Mouse (Mus musculus) gastrocnemius, postnatal 14 days (tissue): ENCODE data around the gene Lsamp. TPM values are rescaled to one million over a fixed set of nuclear protein-coding genes. Genes with fewer than 3 reads are reported as not detected.
"Not testable (repeated sequence)": the region's sequence is repeated elsewhere in the genome, so short reads cannot be mapped to it uniquely, and the experiment has no call there.

ENCODE experiments used
- DNase-seq: peaks from one replicate; pipeline ENCODE4 v3.0.0; 2021; ENCODE audit warnings: mixed read lengths
- intact Hi-C: fragments of 180-260 bp; cut with DNase I; formaldehyde crosslinking; loops from one replicate; pipeline ENCODE4 v1.15.1; 2025; ENCODE audit warnings: low total_unique reads
- total RNA-seq, 2 experiments: library from RNA; stranded (reverse); gene quantifications; 2 replicates each; pipeline ENCODE4 v1.2.3; 2021

The Lsamp gene
- total RNA-seq, 2 experiments from 2014 or later: 0.58 to 1.6 TPM

DNA sequence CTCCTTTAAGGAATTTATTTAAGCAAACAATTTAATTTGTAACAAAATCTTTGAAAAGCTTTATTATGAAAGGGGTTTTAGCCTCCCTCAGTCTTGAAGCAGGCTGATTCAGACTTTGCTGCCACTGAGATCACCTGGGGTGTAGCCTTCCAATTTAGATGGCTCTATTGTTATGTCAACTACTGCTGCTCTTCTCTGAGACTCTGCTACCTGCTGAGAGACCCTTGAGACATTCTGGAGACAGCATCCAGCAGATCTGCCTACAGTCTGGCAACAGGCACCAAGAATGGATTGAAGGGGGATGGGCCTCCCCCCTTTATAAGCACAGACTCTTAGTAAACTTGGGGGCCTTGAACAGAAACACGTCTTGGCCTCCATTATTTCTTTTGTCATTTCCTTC lies 632.5 kb downstream of the Lsamp start:
- DNase-seq, intact Hi-C loops: not testable (repeated sequence)

DNA sequence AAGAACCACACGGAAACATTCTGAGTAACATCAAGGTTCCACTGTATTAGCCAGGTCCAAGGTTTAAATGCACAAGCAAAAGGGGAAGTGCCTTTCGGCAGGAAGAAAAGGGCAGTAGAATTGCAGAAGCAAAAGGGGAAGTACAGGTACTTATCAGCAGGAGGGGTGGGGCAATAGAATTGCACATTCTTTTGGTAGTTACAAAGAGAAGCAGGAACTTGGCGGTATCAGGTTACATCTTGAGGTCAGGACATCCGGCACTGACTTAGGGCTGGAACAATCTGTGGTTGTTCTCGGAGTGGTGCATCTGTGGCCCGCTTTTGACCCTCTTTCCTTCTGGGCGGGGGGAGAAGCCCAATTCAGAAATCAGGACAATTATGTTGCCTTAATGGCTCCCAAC lies 636.9 kb downstream of the Lsamp start:
- intact Hi-C loops, DNase-seq: not testable (repeated sequence)

DNA sequence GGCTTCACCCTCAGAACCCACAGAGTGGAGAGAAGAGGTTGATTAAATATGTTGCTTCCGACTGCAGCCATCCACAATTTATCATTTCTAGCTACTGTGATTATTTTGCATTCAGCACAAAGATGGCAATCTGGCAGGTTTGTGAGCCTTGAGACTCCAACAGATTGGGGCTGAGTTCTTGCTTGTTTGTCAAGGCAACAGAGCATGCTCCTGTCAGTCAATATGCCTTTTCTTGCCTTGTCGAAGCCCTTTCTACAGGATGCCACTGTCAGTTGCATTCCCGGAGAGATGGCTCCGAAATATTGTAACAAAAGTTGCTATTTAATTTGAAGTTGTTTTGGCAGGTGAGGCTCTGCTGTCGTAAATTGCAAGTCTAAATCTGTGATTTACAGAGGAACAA lies 643.0 kb downstream of the Lsamp start:
- DNase-seq: no peak
- intact Hi-C loops: no loop called here

DNA sequence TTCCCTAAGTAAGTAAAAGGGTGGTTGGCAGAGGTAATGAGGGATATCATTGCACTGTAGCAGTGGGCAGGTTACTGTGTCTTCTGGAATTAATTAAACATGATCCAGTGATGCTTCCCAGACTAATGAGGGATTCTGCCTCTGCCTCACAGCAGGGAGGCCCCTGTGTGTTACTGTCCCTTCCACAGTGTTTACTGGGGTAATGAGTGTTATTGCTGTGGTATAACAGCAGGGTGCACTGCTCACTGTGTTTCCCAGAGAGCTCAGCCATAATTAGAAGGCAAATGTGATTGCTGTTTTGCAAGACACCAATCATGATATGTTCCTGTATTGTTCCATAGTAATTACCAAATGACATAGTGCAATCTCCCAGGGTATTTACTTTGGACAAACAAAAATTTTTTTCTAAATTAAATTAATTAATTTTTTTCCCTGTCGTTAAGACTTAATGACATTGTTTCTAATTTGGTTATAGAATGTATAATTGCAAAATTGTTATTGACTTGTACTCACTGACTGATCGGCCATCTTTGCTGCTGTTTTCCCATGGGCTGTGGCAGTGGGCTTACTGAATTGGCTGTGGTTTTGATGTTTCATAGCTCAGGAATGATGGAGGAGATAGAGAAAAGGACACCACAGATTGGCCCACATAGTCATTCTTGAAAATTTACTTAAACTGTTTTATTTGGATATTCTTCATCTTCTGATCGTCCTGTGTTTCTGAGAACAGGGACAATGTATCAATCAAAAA lies 655.6 kb downstream of the Lsamp start:
- intact Hi-C loops: no loop called here
- DNase-seq: no peak

DNA sequence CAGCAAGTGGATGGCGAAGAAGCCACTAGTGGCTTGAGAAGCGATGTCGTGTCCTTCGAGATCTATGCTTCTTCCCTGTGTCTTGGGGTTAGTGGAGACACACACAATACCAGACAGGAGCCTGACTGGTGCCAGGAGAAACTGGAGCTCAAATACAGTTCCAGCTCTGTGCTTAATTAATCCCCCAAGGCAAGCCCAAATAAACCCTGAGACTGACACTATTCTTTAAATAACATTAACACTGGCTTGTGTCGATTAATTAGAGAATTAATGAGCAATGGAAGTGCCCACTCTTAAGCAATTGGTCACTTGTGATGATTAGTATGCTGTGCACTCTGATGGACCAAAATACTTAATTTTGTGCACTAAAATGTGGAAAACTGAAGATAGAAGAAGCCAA lies 668.6 kb downstream of the Lsamp start:
- no peak for DNase-seq
- intact Hi-C loops: no loop called here

DNA sequence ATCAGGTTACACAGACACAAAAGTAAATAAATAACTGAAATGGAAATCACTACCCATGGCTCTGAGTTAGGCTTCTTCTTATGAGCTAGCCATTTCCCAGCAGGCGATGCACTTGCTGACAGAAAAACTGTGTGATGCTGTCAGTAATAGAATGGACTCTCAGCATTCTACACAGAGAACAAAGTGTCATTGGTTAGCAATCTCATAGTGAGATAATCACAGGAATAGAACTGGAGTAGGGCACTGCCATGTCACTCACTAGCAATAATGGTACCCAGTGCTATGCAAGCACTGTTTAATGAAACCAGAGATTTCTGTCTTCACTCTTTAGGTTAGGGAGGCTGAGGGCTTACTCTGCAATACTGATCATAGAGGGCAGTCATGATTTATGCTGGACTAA lies 669.3 kb downstream of the Lsamp start:
- intact Hi-C loops: no loop called here
- no peak for DNase-seq

DNA sequence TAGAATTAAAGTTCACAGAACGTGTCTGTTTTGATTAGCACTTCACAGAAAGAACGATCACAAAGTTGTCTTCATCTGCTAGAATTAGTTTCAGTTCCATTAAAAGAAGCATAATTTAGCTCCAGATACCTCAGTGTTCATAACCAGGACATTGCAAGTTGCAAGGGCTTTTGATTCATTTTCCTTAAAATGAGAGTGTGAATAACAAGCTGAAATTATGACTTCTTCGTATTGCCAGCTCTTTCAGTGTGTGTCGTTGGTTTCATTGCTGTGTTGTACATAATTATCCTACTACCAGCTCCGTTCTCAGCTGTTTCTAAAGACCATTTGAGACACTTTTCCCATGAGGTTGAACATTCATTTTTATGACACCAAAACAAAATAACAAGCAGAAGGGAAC lies 672.2 kb downstream of the Lsamp start:
- DNase-seq: no peak
- intact Hi-C loops: no loop called here

DNA sequence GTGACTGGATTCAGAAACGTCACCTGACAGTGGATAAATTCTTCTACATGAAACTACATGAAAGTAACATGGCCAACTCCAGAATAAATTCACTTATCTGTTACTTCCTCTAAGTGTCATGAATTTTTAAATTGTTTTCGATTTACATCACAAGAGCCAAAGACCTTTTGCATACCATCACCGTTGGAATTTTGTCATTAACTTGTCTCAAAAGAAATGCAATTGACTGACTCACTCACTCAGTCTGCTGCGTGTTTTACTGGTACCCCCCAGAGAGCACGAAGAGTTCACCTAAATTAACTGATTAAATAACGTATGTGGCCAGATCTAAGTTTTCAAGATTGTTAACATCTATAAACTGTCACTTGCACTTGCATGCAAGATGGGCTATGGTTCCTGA lies 672.7 kb downstream of the Lsamp start:
- DNase-seq: no peak
- intact Hi-C loops: no loop called here

DNA sequence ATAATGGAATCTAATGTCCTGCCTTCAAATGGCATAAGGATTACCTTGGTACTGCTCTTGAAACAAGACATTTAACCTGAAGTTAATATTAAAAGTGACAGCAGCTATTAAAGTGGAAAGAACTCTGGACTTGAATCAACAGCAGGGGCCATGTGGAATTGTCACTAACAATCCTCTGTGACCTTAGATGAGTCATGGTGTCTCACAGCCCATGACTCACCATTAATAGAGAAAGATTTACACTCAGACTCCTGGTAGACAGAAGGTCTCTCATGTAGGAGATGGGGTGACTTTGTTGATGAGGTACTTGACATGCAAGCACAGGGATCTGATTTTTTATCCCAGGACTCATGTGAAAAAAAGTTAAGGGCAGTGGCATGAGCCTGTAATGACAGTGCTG lies 701.4 kb downstream of the Lsamp start:
- DNase-seq: no peak
- intact Hi-C loops: no loop called here

DNA sequence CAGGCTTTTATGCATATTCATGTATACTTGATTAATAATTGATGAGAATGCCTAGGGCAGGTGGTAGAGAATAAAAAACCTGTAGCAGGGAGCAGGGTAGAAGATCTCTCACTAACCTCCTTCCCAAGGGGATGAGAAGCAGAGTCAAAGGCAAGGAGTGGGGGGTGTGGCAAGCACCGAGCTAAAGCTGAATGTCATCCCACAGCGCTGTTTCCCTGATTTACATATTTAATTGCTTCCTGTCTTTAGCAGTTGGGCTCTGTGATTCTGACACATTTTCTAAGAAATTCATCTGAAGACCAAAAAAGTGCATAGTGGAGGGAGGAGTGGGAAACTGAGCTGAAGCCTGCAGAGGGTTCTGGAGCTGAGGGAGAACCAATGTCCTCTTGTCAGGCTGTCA lies 708.1 kb downstream of the Lsamp start:
- intact Hi-C loops: no loop called here
- DNase-seq: no peak

DNA sequence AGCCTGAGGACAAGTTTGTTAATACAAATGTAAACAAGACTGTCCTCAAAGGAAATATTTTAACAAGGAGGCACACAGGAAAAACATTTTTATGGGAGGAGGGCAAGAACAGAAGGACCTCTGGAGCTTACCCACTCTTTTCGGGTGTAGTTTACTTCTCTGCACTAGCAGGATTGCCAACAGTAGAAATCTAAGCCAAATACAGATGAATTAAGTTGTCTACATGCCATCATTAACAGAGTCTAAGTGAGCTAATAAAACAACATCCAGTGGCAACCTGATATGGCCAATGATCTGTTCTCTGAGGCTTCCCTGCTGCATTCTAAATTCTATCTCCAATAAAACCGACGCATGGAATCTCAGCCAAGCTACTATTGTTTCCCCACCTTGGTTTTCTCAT lies 713.1 kb downstream of the Lsamp start:
- no peak for DNase-seq
- intact Hi-C loops: no loop called here

DNA sequence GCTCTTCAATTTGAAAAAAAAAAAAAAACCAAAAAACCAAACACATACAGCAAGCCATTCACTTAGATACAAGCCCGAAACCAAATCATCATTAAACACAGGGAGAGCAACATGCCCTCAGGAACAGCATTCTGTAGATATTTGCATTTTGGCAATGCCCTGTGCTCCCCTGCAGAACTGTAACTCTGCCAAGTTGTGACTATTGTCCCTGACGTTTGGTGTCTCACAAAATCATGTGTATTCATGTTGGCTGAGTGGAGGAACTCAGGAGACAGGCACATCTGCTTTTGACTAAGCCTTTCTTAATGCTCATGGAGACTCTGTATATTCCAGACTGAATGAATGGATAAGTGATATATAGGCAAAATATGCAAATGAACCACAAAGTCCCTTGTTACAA lies 724.4 kb downstream of the Lsamp start:
- intact Hi-C loops: no loop called here
- DNase-seq: no peak

DNA sequence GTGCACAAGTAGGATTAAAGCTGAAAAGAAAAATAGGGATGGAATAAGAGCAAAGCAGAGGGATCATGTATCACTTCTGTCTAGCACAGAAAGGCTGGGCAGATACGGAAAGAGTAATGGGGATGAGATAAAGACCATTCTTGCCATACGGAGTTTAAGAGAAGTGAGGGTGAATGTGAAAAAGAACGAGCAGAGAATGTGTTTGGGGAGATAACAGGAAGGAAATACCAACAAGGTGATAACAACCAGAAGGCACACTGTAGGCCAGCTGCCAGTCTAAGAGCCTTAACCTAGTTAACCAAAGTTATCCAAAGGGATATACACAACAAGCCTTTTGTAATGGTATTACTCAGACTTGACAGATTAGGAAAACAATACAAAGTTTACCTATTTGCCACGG lies 725.4 kb downstream of the Lsamp start:
- DNase-seq: no peak

DNA sequence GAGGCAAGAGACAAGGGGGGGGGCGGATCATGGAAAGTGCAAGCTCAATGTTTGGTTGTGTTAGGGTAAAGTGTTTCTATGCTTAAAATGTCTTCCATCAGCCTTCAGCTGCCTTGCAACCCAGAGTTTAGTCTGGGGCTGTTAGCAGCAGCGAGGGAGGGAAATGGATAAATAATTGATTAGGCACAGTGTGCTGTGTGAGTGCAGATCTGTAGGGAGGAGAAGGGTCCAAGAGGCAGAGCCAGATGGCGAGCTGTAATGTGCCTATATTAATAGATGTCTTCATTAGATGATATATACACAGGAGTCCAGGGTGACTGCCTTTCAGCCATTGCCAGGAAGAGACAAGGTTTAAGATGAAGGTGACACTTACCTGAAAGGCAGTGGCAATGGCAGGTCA lies 725.9 kb downstream of the Lsamp start:
- intact Hi-C loops: no loop called here
- no peak for DNase-seq

More for the DNA sequence above, 725.4 kb downstream of the Lsamp start:
- intact Hi-C loops: no loop called here

DNA sequence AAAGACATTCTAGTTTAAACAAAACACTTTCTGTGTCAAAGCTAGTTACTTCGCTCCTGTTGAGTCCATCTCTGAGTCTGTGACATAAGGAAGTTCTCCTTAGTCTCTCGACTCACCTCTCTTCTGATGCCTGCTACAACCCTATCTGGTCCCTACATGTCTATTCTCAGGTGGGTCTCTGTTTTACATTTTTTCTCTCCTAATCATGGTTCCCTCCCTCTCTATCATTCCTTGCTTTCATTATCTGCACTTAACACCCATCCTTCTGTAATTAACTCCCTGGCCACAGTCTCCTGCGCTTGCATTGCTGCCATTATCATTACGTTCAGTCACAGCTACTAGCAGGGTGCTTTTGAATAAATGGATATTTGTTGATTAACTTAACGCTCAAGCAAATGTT lies 726.3 kb downstream of the Lsamp start:
- DNase-seq: no peak
- intact Hi-C loops: no loop called here

DNA sequence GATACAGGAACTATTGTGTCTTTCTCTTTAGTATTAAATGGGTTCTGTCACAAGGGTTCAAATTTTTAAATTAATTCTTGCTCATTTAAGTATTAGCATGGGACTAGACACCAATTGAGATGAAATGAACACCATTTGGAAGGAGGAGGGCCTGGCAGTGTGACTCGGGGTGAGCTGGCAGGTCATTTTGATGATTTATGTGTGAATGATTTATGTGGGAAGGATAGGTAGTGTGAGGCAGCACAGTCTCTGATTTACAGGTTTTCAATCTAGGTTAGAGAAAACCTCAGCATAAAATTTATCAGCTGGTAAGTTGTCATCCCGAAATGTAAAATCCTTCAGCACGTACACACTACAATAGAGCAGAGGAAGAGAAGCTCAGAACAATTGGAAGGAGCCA lies 729.6 kb downstream of the Lsamp start:
- no peak for DNase-seq
- intact Hi-C loops: no loop called here

DNA sequence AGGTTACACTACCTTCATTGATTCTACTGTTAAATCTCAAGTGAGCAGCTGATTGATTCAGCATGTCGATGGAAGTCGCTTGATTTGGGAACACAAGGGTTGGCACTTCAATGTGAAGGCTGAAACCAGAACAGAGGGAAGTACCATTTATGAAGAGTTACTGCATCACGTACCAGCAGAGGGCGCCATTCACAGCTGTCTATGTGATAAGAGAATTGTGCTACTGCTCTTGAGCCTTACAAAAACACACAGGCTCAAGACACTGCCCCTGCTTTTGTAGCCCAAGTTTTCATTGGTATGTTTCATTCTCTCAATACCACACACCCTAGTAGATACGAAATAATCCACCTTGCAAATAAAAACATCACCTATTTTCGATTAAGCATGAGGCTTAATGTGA lies 754.9 kb downstream of the Lsamp start:
- peak; percentile 51 for DNase-seq
- intact Hi-C loops: loop anchor here (5.0 kb wide), 1 partner anchor 393 kb away; no protein-coding TSS in a partner anchor

DNA sequence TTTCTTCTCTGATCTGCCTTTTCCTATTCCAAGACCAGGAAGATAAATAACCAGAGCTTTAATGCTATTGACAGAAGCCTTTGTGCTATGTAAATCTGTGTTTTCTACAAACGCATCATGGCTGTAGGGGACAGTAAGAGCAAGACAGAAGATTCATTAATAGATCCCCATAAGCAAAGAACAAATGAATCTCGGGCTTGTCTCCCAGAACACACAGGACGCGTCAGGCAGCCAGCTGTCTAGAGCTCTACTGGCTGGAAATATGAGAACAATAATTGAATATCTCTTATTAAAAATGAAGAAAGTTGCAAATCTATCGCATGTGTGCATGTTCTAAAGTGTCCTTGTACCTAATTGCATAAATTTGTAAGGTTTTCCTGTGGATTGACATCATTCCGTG lies 755.6 kb downstream of the Lsamp start:
- no peak for DNase-seq
- intact Hi-C loops: loop anchor here (5.0 kb wide), 2 partner anchors 228 to 393 kb away; no protein-coding TSS in a partner anchor

DNA sequence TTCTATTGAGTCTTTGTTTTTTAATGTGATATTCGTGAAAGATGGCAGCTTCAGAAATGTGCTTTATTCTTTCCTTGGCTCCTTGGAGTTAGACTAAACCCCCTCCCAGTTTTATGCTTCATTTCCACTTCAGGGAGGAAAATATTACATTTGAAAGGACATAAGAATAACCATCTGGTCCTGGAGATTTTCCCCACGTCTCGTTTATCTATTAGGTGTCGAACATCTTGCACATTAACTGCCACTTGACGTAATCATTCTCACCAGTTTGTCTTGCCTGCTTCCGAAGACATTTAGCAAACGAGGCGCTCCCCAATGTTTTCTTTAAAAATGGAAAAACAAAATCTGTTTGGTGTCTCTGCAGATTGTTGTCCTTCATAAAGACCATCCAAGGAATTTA lies 756.1 kb downstream of the Lsamp start:
- no peak for DNase-seq
- intact Hi-C loops: loop anchor here (5.0 kb wide), 1 partner anchor 227 kb away; no protein-coding TSS in a partner anchor

DNA sequence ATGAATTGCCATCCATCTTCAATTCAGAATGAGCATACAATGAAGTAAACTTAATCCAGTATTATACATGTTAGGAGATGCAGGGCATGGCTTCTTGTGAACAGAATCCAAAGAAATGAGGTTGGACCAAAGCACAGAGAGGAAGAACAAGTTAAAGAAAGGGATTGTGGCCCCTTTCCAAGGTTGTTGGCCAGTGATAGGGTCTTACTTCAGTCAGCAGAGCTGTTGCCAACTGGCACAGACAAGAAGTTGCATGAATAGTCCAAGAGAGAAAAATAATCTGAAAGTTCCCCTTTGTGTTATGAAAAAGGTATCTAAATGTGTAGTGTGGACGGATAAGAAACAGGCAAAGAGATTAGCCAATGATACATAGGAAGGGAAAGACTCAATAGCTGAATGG lies 843.0 kb downstream of the Lsamp start:
- DNase-seq: peak; percentile 14
- intact Hi-C loops: no loop called here

DNA sequence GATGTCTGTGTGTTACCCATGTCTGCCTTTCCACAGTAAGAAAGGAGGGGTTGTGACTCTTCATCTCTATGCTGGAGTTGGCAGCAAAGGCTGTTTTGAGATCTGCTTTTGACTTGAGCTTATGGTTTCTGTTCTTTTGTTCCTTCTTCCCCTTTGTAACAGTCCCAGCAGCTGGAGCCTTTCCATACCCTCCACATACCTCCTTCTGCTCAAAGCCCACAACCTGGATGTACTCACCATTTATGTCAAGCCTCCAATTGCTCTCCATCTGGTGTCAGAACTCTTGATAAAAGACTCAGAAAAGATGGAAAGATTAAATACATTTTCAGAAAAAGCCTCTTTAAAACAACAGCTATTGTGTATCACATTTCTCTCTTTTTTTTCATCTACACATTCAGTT lies 847.4 kb downstream of the Lsamp start:
- intact Hi-C loops: no loop called here
- no peak for DNase-seq

DNA sequence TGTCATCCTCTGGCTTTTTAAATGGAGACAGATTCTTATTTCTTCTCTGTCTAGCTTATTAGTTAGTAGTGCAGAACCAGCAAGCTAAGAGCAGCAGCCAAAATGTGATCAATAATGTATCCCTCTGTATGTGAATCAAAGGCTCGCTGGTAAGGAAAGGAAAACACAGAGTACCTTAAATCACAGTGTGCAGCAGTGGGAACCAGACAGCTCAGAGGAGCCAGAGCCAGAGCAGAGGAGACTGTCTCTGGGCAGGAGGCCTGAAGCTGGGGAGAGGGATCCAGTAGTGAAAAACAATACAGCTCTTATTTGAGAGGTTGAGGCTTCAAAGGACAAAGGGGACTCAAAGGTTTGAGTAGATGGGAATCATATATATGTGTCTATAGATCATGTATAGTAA lies 857.6 kb downstream of the Lsamp start:
- DNase-seq: no peak
- intact Hi-C loops: no loop called here
